Mouse (Mus musculus) ES-E14 (cell line): ENCODE data around the gene Egfem1.

Experiments
- HCFC1 ChIP-seq: IDR thresholded peaks from 2 replicates; pipeline ENCODE4 v1.6.1; 2012; ENCODE audit warnings: low read length, inconsistent platforms, borderline replicate concordance; ENCODE audit not compliant: insufficient read depth
- ZNF384 ChIP-seq: IDR thresholded peaks from 2 replicates; pipeline ENCODE4 v1.6.1; 2012; ENCODE audit warnings: low read depth, low read length, inconsistent platforms

DNA sequence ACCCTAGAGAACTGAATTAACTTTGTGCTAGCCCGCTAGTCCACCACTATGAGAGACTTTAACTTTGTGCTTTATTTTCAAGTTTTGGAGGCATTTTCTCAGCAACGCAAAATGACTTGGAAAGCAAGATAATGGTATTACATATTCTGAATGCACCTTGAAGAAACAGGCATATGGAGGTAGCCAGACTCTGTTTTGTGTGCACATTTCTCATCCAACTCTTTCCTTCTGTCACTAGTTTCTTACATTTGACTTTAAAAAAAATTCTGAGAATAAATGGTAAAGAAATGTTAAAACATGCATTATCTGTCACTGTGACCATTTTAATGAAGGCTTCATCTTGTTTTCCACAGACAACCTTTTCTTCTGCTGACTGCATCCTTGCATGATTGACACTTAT is 339.8 kb downstream of the Egfem1 start:
- TF ChIP-seq HCFC1 (no peak), ZNF384 (no peak)
